Mouse (Mus musculus) granulocyte monocyte progenitor cell, adult 5-6 weeks (primary cell): ENCODE results near the gene BC024978. TPM values are rescaled to one million over a fixed set of nuclear protein-coding genes. Genes with fewer than 3 reads are reported as not detected.

ENCODE experiments used
- ATAC-seq: replicated peaks from 2 replicates; pipeline ENCODE4 v1.8.0; 2016; ENCODE audit warnings: mild to moderate bottlenecking, moderate TSS enrichment, inconsistent platforms; ENCODE audit not compliant: poor library complexity, severe bottlenecking
- total RNA-seq, 2 experiments: library from RNA; stranded (forward) in 1 of 2; stranded (reverse) in 1 of 2; fragments of 200-712, 200-1000 nt in 1 of 2; fragments of >200 nt in 1 of 2; fragmentation: Nextera tagmentation in 1 of 2; gene quantifications; 2 replicates each; pipeline ENCODE4 v1.2.3; 2014 to 2017

The BC024978 gene
- total RNA-seq, 2 experiments from 2014 or later, result 2.2 to 7.7 TPM

- ATAC-seq, result no peak
Measured at GRCm38 (mm10) chr7:27174496-27174895, 21.1 kb upstream of the BC024978 start.

DNA sequence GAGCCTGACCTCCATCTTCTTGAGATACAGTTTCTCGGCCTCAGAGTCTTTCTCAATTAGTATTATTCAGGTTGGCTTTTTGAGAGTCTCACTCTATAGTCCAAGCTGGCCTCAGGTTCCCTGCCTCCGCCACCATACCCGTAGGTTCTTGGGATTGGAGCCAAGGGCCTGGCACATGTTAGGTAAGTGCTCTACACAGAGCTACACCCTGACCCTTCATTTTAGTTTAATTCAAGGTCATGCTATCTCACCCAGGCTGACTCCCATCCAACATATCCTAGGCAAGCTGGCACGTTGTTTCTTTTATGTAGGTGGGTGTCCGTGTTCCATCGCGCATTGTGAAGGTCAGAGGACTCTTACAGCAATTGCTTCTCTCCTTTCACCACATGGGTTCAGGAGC lies 20.7 kb upstream of the BC024978 start:
- no peak for ATAC-seq

DNA sequence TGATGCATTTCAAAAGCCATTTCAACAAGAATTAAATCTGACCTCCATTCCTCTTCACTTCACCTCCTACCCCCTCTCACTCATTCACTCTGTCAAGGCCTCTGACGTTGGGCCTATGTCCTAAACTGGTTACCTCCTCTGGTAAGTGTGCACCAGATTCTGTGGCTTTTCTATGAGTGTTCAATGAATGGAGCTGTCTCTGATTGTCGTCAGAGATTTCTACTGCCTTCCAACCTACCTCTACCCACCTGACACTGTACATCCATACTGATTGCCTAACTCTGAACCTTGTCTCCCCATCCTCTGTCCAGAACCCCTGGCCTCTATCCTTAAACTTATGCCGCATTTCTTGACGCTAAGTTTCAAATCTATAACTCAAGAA lies 17.6 kb upstream of the BC024978 start:
- ATAC-seq, result peak; percentile 1; the same call in 1 of the 2 replicates

GRCm38 (mm10) chr7:27178324-27179216 lies 17.0 kb upstream of the BC024978 start, which contains the start of gene Rab4b:
Rab4b (minus strand) TSS chr7:27178896.
- peak; percentile 89 for ATAC-seq

GRCm38 (mm10) chr7:27179217-27179918 lies 16.2 kb upstream of the BC024978 start:
- ATAC-seq, result no peak

- no peak for ATAC-seq
Measured at GRCm38 (mm10) chr7:27180036-27180435, 15.5 kb upstream of the BC024978 start.

- ATAC-seq, result no peak
Measured at GRCm38 (mm10) chr7:27180837-27181695, 14.5 kb upstream of the BC024978 start, which contains the start of the genes Gm21983 and Mia. Gm21983 (minus strand) TSS chr7:27181086. Mia (minus strand) TSS chr7:27181157.

DNA sequence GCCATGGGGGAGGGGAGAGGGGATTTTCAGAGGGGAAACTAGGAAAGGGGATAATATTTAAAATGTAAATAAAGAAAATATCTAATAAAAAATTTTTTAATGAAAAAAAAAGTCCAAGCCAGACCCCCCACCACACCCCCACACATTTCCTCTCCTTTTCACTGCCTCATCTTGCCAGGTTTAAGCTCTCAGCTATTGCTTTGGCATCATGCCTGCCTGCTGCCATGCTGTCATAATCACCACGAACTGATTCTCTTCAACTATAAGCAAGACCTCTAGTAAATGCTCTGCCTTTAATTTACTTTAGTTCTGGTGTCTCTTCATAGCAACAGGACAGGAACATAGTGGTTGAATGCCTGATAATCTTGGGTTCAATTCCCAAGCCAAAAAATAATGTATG lies 13.1 kb upstream of the BC024978 start:
- no peak for ATAC-seq

GRCm38 (mm10) chr7:27184964-27185363 lies 10.6 kb upstream of the BC024978 start:
- ATAC-seq, result peak; percentile 91

DNA sequence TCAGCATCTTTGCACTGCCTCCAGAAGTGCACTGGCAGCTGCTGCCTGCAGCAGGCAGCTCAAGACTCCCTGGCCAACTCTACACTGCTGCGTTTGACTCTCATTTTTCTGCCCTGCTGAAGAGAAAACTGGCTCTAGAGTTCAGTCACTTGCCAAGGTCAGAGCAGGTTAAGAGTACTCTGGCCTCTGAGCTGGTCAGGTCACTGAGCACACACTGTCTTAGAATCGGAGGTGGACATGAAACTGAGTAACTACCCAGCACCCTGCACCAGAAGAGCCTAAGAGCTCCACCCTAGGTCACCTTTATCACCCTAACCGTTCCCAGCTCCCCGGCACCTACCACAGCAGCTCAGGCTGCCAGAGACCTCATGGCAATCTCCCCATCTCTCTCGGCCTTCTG lies 9.6 kb upstream of the BC024978 start:
- ATAC-seq, result no peak

DNA sequence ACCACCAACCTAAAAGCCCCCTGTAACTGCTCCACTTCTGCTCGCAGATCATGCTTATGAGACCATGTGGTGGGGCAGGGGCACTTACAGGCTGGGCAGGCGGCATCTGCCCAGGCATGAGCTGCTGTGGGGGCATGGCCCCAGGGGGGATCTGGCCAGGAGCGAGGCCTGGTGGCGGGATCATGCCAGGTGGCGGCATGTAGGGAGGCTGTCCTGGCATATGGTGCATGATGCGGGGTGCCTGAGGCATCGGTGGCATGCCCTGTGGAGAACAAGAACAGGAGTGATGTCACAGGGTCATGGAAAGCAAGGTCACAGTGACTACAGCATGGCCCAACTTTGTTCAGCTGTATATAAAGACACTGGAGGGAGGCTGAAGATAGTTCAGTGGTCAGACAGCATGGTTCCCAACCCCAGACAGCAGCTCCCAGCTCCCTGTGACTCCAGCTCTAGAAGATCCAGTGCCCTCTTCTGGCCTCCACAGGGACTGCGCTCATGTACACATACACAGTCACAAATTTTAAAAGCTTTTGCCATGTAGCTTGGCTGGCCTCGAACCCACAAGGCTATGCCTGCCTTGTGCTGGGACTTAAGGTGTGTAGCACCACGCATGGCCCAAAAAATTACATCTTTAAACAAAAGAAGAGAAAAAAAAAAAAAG lies 6.2 kb upstream of the BC024978 start:
- ATAC-seq, result peak; percentile 38; the same call in 1 of the 2 replicates

GRCm38 (mm10) chr7:27192434-27192833 lies 3.1 kb upstream of the BC024978 start:
- no peak for ATAC-seq

GRCm38 (mm10) chr7:27193731-27194130 lies 1.9 kb upstream of the BC024978 start:
- ATAC-seq, result no peak

DNA sequence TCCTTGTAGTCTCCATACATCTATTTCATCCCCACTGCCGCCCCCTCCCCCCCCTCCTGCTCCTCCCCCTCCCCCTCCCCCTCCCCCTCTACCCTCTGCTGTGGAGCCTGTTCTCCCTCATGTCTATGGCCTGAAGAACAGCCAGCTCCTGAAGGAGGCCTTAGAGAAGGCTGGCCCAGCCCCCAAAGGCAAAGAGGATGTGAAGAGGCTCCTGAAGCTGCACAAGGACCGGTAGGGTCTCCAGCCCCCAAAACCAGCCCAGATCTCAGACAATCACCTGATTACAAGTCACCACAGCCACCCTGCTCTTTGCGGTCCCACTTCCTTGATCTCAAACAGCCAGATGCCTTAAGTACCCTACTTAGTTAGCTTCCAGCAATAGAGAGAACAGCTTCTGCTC lies 1.6 kb downstream of the BC024978 start:
- no peak for ATAC-seq

DNA sequence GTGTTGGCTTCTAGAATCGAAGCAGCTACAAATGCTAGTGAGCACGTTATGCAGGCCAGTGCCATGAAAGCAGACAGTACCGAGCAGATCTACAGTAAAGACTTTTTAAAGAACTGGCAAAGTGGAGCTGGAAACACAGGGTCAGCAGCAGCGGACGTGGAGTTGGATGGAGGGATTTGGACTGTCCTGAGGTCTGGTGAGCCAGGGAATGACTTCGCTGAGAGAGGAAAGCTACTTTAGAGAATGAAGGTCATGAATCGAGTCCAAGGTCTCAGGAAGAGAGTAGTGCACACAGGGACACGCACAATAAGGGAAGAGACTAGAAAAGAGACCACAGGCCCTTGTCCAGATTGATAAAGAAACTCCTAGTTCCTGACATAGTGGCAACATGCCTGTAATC lies 2.1 kb downstream of the BC024978 start:
- no peak for ATAC-seq

- no peak for ATAC-seq
Measured at GRCm38 (mm10) chr7:27198355-27198754, 2.8 kb downstream of the BC024978 start.

- no peak for ATAC-seq
Measured at GRCm38 (mm10) chr7:27198779-27199178, 3.2 kb downstream of the BC024978 start.

- ATAC-seq, result no peak
Measured at GRCm38 (mm10) chr7:27203730-27204449, 8.3 kb downstream of the BC024978 start.

DNA sequence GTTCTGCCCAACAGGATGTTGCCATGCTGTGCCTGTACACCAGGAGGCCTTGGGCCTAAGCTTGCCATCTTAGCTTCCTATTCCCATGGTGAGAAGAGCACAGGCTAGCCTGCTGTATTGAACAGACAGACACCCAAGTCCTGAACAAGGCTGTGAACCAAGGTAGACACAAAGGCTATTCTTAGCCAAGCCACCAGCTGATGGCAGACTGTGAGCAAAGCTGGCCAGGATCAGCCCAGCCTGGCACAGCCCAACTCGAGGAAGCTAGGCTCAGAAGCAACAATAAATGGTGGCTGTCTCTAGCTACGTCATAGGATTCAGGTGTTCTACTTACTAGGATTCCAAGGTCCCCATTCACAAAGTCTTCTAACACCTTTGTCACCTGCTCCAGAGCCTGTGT lies 17.0 kb downstream of the BC024978 start:
- ATAC-seq, result no peak
